ENCODE assay signal across 27 mouse cellular contexts in the genomic region with DNA sequence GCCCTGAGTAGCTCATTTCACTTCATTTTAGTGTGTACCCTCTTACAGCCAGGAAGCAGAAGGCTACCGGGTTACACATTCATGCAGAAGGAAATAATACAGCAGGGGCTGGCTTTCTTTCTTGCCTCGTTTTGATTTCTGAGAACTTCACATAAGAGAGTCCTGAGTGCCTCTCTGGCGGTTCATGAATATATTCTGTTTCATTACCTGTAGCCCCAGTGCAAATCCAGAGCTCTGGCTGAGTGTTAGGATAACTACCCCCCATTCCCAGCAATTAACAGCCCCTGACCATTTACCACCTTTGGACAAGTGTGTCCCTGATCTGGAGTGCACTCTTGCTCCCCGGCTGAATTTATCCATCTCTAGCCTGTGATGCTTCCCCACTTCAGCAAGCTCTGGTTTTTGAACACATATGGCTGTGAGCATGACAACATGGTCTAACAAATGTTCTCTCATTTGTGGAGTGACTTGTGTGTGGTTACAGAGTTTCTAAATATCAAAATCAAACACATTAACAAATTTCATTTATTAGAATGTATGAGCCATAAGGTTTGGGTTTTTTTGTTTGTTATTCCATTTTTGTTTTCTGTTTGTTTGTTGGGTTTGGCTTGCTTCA.
DNase-seq lines count a peak whose midpoint lies in the region; ATAC-seq and TF ChIP-seq lines count a peak whose summit lies in the region.
"Had no signal": no experiment of that assay in that cellular context is flagged by ENCODE, and none has a peak within 500 bp of the region (broad histone marks: within the 10 kb centered on the region; RNA-seq: fewer than 3 reads in every experiment).

No protein-coding gene starts in this region.

- peaks cover 27% of the 10 kb centered on the region for H3K4me1 ChIP-seq in forebrain, embryonic 14.5 days (ENCODE audit: control insufficient read depth, insufficient read depth, low read length)
- H3K4me1 ChIP-seq in forebrain, embryonic 11.5 days (replicated peaks; ENCODE audit: control insufficient read depth, insufficient read depth, low read length): peaks cover 8% of the 10 kb centered on the region; the same call in 1 of the 2 replicates
- peaks cover 29% of the 10 kb centered on the region for H3K4me1 ChIP-seq in midbrain, embryonic 14.5 days (ENCODE audit: control insufficient read depth, insufficient read depth, low read length)
- H3K4me1 ChIP-seq in midbrain, postnatal 0 days (ENCODE audit: insufficient read depth, low read length): peaks cover 5% of the 10 kb centered on the region; the same call in 1 of the 2 replicates
- H3K4me1 ChIP-seq: embryonic facial prominence, embryonic 12.5 days; liver, embryonic 12.5 days; megakaryocyte, embryonic 14.5 days had no signal

- ATAC-seq in forebrain, embryonic 14.5 days: no peak
- ATAC-seq in forebrain, embryonic 11.5 days (replicated peaks; ENCODE audit: low FRiP score): no peak
- no peak for ATAC-seq in midbrain, embryonic 14.5 days (ENCODE audit: low FRiP score, low TSS enrichment)
- ATAC-seq in midbrain, postnatal 0 days (ENCODE audit: low FRiP score): no peak
- ATAC-seq: intestine, postnatal 0 days; liver, embryonic 12.5 days; liver, postnatal 0 days had no signal

- WGBS in forebrain, embryonic 14.5 days: 29% methylated on average over 4 of the region's 4 CpGs
- WGBS in forebrain, embryonic 11.5 days: 46% methylated on average over 4 of the region's 4 CpGs
- WGBS in midbrain, embryonic 14.5 days: 41% methylated on average over 4 of the region's 4 CpGs
- 34% methylated on average over 4 of the region's 4 CpGs for WGBS in midbrain, postnatal 0 days

- no peak for TF ChIP-seq CTCF in midbrain, postnatal 0 days (IDR thresholded peaks at IDR 0.05)

- no peaks in the 10 kb centered on the region for H3K9me3 ChIP-seq in forebrain, embryonic 14.5 days (replicated peaks; ENCODE audit: control insufficient read depth, low read length)
- H3K9me3 ChIP-seq in forebrain, embryonic 11.5 days (ENCODE audit: control insufficient read depth, low read length): no peaks in the 10 kb centered on the region
- H3K9me3 ChIP-seq in midbrain, embryonic 14.5 days (ENCODE audit: control insufficient read depth, low read length): no peaks in the 10 kb centered on the region
- no peaks in the 10 kb centered on the region for H3K9me3 ChIP-seq in midbrain, postnatal 0 days (ENCODE audit: low read length)
- H3K9me3 ChIP-seq: embryonic facial prominence, embryonic 12.5 days; G1E; heart, embryonic 12.5 days; liver, embryonic 12.5 days; megakaryocyte, embryonic 14.5 days had no signal

- H3K27me3 ChIP-seq in forebrain, embryonic 14.5 days (replicated peaks; ENCODE audit: control insufficient read depth, insufficient read depth, low read length): no peaks in the 10 kb centered on the region
- no peaks in the 10 kb centered on the region for H3K27me3 ChIP-seq in forebrain, embryonic 11.5 days (ENCODE audit: control insufficient read depth, insufficient read depth, low read length)
- H3K27me3 ChIP-seq in midbrain, embryonic 14.5 days (ENCODE audit: control insufficient read depth, insufficient read depth, low read length): no peaks in the 10 kb centered on the region
- H3K27me3 ChIP-seq in midbrain, postnatal 0 days (ENCODE audit: insufficient read depth, low read length): no peaks in the 10 kb centered on the region
- H3K27me3 ChIP-seq: embryonic facial prominence, embryonic 12.5 days; heart, embryonic 12.5 days; liver, embryonic 12.5 days; megakaryocyte, embryonic 14.5 days had no signal

- no peaks in the 10 kb centered on the region for H3K36me3 ChIP-seq in forebrain, embryonic 14.5 days (ENCODE audit: control insufficient read depth, insufficient read depth, low read length)
- H3K36me3 ChIP-seq in forebrain, embryonic 11.5 days (ENCODE audit: control insufficient read depth, insufficient read depth, low read length): no peaks in the 10 kb centered on the region
- H3K36me3 ChIP-seq in midbrain, embryonic 14.5 days (ENCODE audit: control insufficient read depth, insufficient read depth, low read length): no peaks in the 10 kb centered on the region
- H3K36me3 ChIP-seq in midbrain, postnatal 0 days (ENCODE audit: insufficient read depth, low read length): no peaks in the 10 kb centered on the region
- H3K36me3 ChIP-seq: embryonic facial prominence, embryonic 12.5 days; G1E; heart, embryonic 12.5 days; liver, embryonic 12.5 days had no signal

- H3K9ac ChIP-seq in forebrain, embryonic 14.5 days (ENCODE audit: low read length): no peak overlapping the region
- no peak overlapping the region for H3K9ac ChIP-seq in forebrain, embryonic 11.5 days (ENCODE audit: low read length)
- no peak overlapping the region for H3K9ac ChIP-seq in midbrain, embryonic 14.5 days (replicated peaks; ENCODE audit: low read length)
- H3K9ac ChIP-seq in midbrain, postnatal 0 days (replicated peaks; ENCODE audit: low read length, poor library complexity, severe bottlenecking): no peak overlapping the region
- H3K9ac ChIP-seq: embryonic facial prominence, embryonic 12.5 days; heart, embryonic 12.5 days; hindbrain, embryonic 14.5 days; liver, embryonic 12.5 days; liver, postnatal 0 days had no signal

- H3K4me3 ChIP-seq in forebrain, embryonic 14.5 days (ENCODE audit: low read depth, low read length): no peak overlapping the region
- H3K4me3 ChIP-seq in forebrain, embryonic 11.5 days (ENCODE audit: low read depth, low read length): no peak overlapping the region
- H3K4me3 ChIP-seq in midbrain, embryonic 14.5 days (replicated peaks; ENCODE audit: low read depth, low read length): no peak overlapping the region
- no peak overlapping the region for H3K4me3 ChIP-seq in midbrain, postnatal 0 days (ENCODE audit: low read depth, low read length)
- H3K4me3 ChIP-seq: embryonic facial prominence, embryonic 12.5 days; heart, adult 2 months; heart, embryonic 12.5 days; liver, embryonic 12.5 days; megakaryocyte, embryonic 14.5 days had no signal

- H3K27ac ChIP-seq in forebrain, embryonic 14.5 days (ENCODE audit: low read depth, low read length): peak overlapping the region; percentile 39; the same call in 1 of the 2 replicates
- H3K27ac ChIP-seq in forebrain, embryonic 11.5 days (ENCODE audit: low read depth, low read length): no peak overlapping the region
- 0 out of 2 replicates have a peak overlapping the region, but pooled peaks have one; percentile 4 for H3K27ac ChIP-seq in midbrain, embryonic 14.5 days (replicated peaks; ENCODE audit: low read depth, low read length)
- H3K27ac ChIP-seq in midbrain, postnatal 0 days (ENCODE audit: low read depth, low read length): no peak overlapping the region
- H3K27ac ChIP-seq: embryonic facial prominence, embryonic 12.5 days; heart, adult 2 months; hindbrain, embryonic 14.5 days; liver, embryonic 12.5 days had no signal

- no peak overlapping the region for H3K4me2 ChIP-seq in forebrain, embryonic 14.5 days (ENCODE audit: low read length)
- no peak overlapping the region for H3K4me2 ChIP-seq in forebrain, embryonic 11.5 days (ENCODE audit: low read depth, low read length, severe bottlenecking)
- H3K4me2 ChIP-seq in midbrain, embryonic 14.5 days (ENCODE audit: low read length): no peak overlapping the region
- H3K4me2 ChIP-seq in midbrain, postnatal 0 days (ENCODE audit: low read depth, low read length, poor library complexity, severe bottlenecking): no peak overlapping the region
- H3K4me2 ChIP-seq: embryonic facial prominence, embryonic 12.5 days; heart, embryonic 12.5 days; hindbrain, embryonic 14.5 days; liver, embryonic 12.5 days had no signal

- peak; percentile 28 for DNase-seq in forebrain, embryonic 14.5 days (ENCODE audit: low spot score)
- no peak for DNase-seq in forebrain, embryonic 11.5 days (ENCODE audit: low spot score)
- DNase-seq in layer of hippocampus, adult 9-11 months: peak; percentile 57
- no peak for DNase-seq in layer of hippocampus, adult 9-10 months (ENCODE audit: low spot score)
- peak; percentile 51 for DNase-seq in midbrain, embryonic 14.5 days
- no peak for DNase-seq in midbrain, postnatal 0 days (ENCODE audit: low spot score)
- no peak for DNase-seq in kidney, adult 18-20 months
- DNase-seq: adrenal gland, adult 8-10 months; cerebellum, adult 11 months; cerebellum, adult 9-10 months; cerebellum, postnatal 36 days; embryo, embryonic 11 days; heart, adult 2 months; heart, postnatal 4 days; kidney, postnatal 25 days; left cerebral cortex, postnatal 4 days; liver, postnatal 0 days; lung, postnatal 4 days; thymus, adult 2 months; thymus, postnatal 36 days had no signal

Comparison
In these comparisons a context has a peak if more than half of its experiments do, and no peak if none do; other contexts are left out.
1. DNase-seq: peak in forebrain, embryonic 14.5 days (single experiment), layer of hippocampus, adult 9-11 months (single experiment) and midbrain, embryonic 14.5 days (single experiment); none in forebrain, embryonic 11.5 days (single experiment), layer of hippocampus, adult 9-10 months (single experiment), midbrain, postnatal 0 days (single experiment) and kidney, adult 18-20 months (single experiment).
2. H3K27ac ChIP-seq: peak in forebrain, embryonic 14.5 days (single experiment) and midbrain, embryonic 14.5 days (single experiment); none in forebrain, embryonic 11.5 days (single experiment) and midbrain, postnatal 0 days (single experiment).